Mouse (Mus musculus): ENCODE data around the gene Rangrf.

- no peak for TF ChIP-seq CTCF (IDR thresholded peaks at IDR 0.05; ENCODE audit: borderline replicate concordance, insufficient read depth, low read length)
- no peak for TF ChIP-seq POLR2A (IDR thresholded peaks at IDR 0.05; ENCODE audit: low read depth, low read length)
Observed at GRCm38 (mm10) chr11:68988341-68988740, 13.4 kb upstream of the Rangrf start.
